ENCODE assay signal across 8 mouse cellular contexts in the genomic region with DNA sequence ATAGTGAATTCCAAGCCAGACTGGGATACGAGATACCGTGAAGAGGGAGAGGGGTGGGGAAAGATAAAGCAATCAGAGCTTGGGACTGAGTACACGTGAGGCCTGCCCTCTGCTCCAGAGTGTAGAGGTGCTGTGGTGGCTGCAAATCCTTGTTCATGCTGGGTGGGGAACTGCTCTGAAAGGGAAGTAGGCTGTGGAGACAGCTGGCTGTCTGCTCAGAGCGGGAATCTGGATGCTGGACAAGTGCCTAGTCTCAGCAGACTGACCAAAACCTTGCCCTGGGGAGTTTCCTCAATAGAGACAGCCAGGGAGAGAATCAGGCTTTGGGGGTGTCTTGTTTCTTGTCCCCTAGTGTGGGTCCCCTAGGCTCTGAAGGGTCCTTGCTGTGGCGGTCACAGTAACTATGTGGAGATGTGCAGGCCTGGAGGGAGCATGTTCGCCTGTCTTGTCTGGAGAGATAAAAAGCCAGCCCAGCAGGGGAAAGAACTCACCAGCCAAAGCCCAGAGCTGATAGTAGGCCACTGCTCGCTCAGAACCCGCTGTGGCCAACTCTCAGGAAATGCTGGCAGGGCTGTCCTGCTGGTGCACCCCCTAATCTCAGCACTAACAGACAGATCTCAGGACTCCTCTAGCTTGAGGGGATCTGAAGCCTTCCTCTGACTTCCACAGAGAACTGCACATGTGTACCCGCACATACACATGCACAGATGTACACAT. TPM values are rescaled to one million over a fixed set of nuclear protein-coding genes. Genes with fewer than 3 reads are reported as not detected.
DNase-seq lines count a peak whose midpoint lies in the region; ATAC-seq and TF ChIP-seq lines count a peak whose summit lies in the region.

No protein-coding gene starts in this region.

- no peak for TF ChIP-seq CTCF in kidney, adult 2 months (conservative IDR thresholded peaks at IDR 0.05; ENCODE audit: insufficient read depth, insufficient read length, low read depth, low read length)

- no peak overlapping the region for H3K4me2 ChIP-seq in embryonic facial prominence, embryonic 12.5 days (replicated peaks)

- 0 out of 2 replicates have a peak overlapping the region, but pooled peaks have one; percentile 15 for H3K9ac ChIP-seq in embryonic facial prominence, embryonic 12.5 days
- peak overlapping the region; percentile 14; the same call in 1 of the 2 replicates for H3K9ac ChIP-seq in ES-E14 (ENCODE audit: insufficient read depth, low read depth, low read length, poor library complexity, severe bottlenecking)

- H3K9me3 ChIP-seq in embryonic facial prominence, embryonic 12.5 days = no peaks in the 10 kb centered on the region
- H3K9me3 ChIP-seq in embryonic facial prominence, embryonic 10.5 days = no peaks in the 10 kb centered on the region
- no peaks in the 10 kb centered on the region for H3K9me3 ChIP-seq in ES-E14 (ENCODE audit: control insufficient read depth, insufficient read depth, low read depth, low read length)

- H3K4me3 ChIP-seq in embryonic facial prominence, embryonic 12.5 days = no peak overlapping the region
- H3K4me3 ChIP-seq in embryonic facial prominence, embryonic 10.5 days = no peak overlapping the region
- no peak overlapping the region for H3K4me3 ChIP-seq in ES-E14 (ENCODE audit: insufficient read depth in 1 of 2, low read depth in 1 of 2, low read length in 2 of 2, poor library complexity in 1 of 2, severe bottlenecking in 1 of 2)
- no peak overlapping the region for H3K4me3 ChIP-seq in kidney, adult 2 months (ENCODE audit: insufficient read depth, low read depth, low read length)

- DNase-seq in embryonic facial prominence, embryonic 10.5 days (ENCODE audit: low spot score) = no peak
- no peak for DNase-seq in ES-E14 (ENCODE audit: low read depth, low spot score)
- peak; percentile 74 to 84 for DNase-seq in heart, adult 18-20 months
- peak; percentile 78 for DNase-seq in kidney, adult 2 months
- DNase-seq in lung, postnatal 4 days = peak; percentile 58 to 67
- no peak for DNase-seq in thymus, postnatal 25 days
- no peak for DNase-seq in natural killer cell, adult 2 months (ENCODE audit: low spot score in 2 of 2)

- no peaks in the 10 kb centered on the region for H3K27me3 ChIP-seq in embryonic facial prominence, embryonic 12.5 days
- H3K27me3 ChIP-seq in embryonic facial prominence, embryonic 10.5 days (replicated peaks; ENCODE audit: low read depth, poor library complexity, severe bottlenecking) = no peaks in the 10 kb centered on the region
- H3K27me3 ChIP-seq in kidney, adult 2 months (replicated peaks; ENCODE audit: control insufficient read depth, insufficient read depth, low read length) = no peaks in the 10 kb centered on the region

- WGBS in embryonic facial prominence, embryonic 12.5 days = 54% methylated on average over 9 of the region's 9 CpGs
- 59% methylated on average over 9 of the region's 9 CpGs for WGBS in embryonic facial prominence, embryonic 10.5 days
- WGBS in kidney, adult 2 months = 37% methylated on average over 9 of the region's 9 CpGs

- TF ChIP-seq POLR2A in kidney, adult 2 months (IDR thresholded peaks at IDR 0.05; ENCODE audit: low read depth, low read length) = no peak

- H3K36me3 ChIP-seq in embryonic facial prominence, embryonic 12.5 days = no peaks in the 10 kb centered on the region
- H3K36me3 ChIP-seq in embryonic facial prominence, embryonic 10.5 days (replicated peaks) = peaks cover 2% of the 10 kb centered on the region
- H3K36me3 ChIP-seq in ES-E14 (ENCODE audit: control insufficient read depth, insufficient read depth, low read length, poor library complexity, severe bottlenecking) = no peaks in the 10 kb centered on the region
- H3K36me3 ChIP-seq in kidney, adult 2 months (ENCODE audit: control insufficient read depth, insufficient read depth, low read length) = no peaks in the 10 kb centered on the region

- peaks cover 39% of the 10 kb centered on the region for H3K4me1 ChIP-seq in embryonic facial prominence, embryonic 12.5 days
- peaks cover 58% of the 10 kb centered on the region for H3K4me1 ChIP-seq in embryonic facial prominence, embryonic 10.5 days
- peaks cover 7 to 16% of the 10 kb centered on the region in 2 experiments for H3K4me1 ChIP-seq in ES-E14 (ENCODE audit: control insufficient read depth in 2 of 2, insufficient read depth in 2 of 2, low read length in 2 of 2, poor library complexity in 1 of 2)
- peaks cover 61% of the 10 kb centered on the region for H3K4me1 ChIP-seq in kidney, adult 2 months (ENCODE audit: control insufficient read depth, insufficient read depth, low read length)

- ATAC-seq in embryonic facial prominence, embryonic 12.5 days (ENCODE audit: insufficient number of reproducible peaks, insufficient read depth, low FRiP score, low TSS enrichment) = no peak

- in situ Hi-C loops in ES-E14 (cut with MboI; ENCODE audit: low sequenced_read_pairs in 2 of 2, unreplicated experiment in 2 of 2) = no loop called here

- peak overlapping the region; percentile 9; the same call in 1 of the 2 replicates for H3K27ac ChIP-seq in embryonic facial prominence, embryonic 12.5 days
- no peak overlapping the region for H3K27ac ChIP-seq in embryonic facial prominence, embryonic 10.5 days (replicated peaks)
- no peak overlapping the region for H3K27ac ChIP-seq in ES-E14 (ENCODE audit: insufficient read depth, low read depth, low read length, poor library complexity, severe bottlenecking)
- peak overlapping the region; percentile 99 for H3K27ac ChIP-seq in kidney, adult 2 months (ENCODE audit: insufficient read depth, low read depth, low read length)

TF ChIP-seq in ES-E14, 5 proteins besides CTCF, POLR2A, EP300 and RAD21:
- no peak for TF ChIP-seq HCFC1 (IDR thresholded peaks at IDR 0.05; ENCODE audit: borderline replicate concordance, insufficient read depth, low read length)
TF ChIP-seq in ES-E14: peak in this region for 0.

RNA-seq across cellular contexts. Expression of a gene that starts 3.2 kb away (rescaled TPM):
- 117 and 129 TPM in 2 replicates for polyA plus RNA-seq in embryonic facial prominence, embryonic 12.5 days (2016; fragmentation: Nextera tagmentation; extraction: Ambion mirVana)
- polyA plus RNA-seq in embryonic facial prominence, embryonic 10.5 days (2016; fragmentation: Nextera tagmentation; extraction: Ambion mirVana) = 156 and 161 TPM in 2 replicates
- total RNA-seq in ES-E14 (2012; rRNA removed) = 77.5 and 89.3 TPM in 2 replicates
- 1 to 10 TPM; 1.4 to 1.7 TPM for total RNA-seq in heart, adult 18-20 months (2021)
- 15.5 and 15.8 TPM in 2 replicates for polyA plus RNA-seq in kidney, adult 2 months (2012; rRNA removed)

RNA-seq across cellular contexts. Expression of a gene that starts 3.3 kb away (rescaled TPM):
- polyA plus RNA-seq in embryonic facial prominence, embryonic 12.5 days (2016; fragmentation: Nextera tagmentation; extraction: Ambion mirVana) = 4.3 and 4.9 TPM in 2 replicates
- polyA plus RNA-seq in embryonic facial prominence, embryonic 10.5 days (2016; fragmentation: Nextera tagmentation; extraction: Ambion mirVana) = 3.5 and 4.8 TPM in 2 replicates
- total RNA-seq in ES-E14 (2012; rRNA removed) = 1.8 and 2.4 TPM in 2 replicates
- 1 to 10 TPM; 3.9 to 5.5 TPM for total RNA-seq in heart, adult 18-20 months (2021)
- 85.6 and 89.7 TPM in 2 replicates for polyA plus RNA-seq in kidney, adult 2 months (2012; rRNA removed)

RNA-seq across cellular contexts. Expression of a gene that starts 19.6 kb away (rescaled TPM):
- 0.54 and 1.3 TPM in 2 replicates for polyA plus RNA-seq in embryonic facial prominence, embryonic 12.5 days (2016; fragmentation: Nextera tagmentation; extraction: Ambion mirVana)
- polyA plus RNA-seq in embryonic facial prominence, embryonic 10.5 days (2016; fragmentation: Nextera tagmentation; extraction: Ambion mirVana) = 0.28 and 0.41 TPM in 2 replicates
- 0.40 and 0.42 TPM in 2 replicates for total RNA-seq in ES-E14 (2012; rRNA removed)
- 1 to 10 TPM in 1 of 2 experiments, under 1 TPM in 1; 0.87 to 1.4 TPM for total RNA-seq in heart, adult 18-20 months (2021)
- 0.18 and 0.22 TPM in 2 replicates for polyA plus RNA-seq in kidney, adult 2 months (2012; rRNA removed)

RNA-seq across cellular contexts. Expression of a gene that starts 19.6 kb away (rescaled TPM):
- 29.6 and 31.0 TPM in 2 replicates for polyA plus RNA-seq in embryonic facial prominence, embryonic 12.5 days (2016; fragmentation: Nextera tagmentation; extraction: Ambion mirVana)
- 27.7 and 29.9 TPM in 2 replicates for polyA plus RNA-seq in embryonic facial prominence, embryonic 10.5 days (2016; fragmentation: Nextera tagmentation; extraction: Ambion mirVana)
- 69.6 and 98.0 TPM in 2 replicates for total RNA-seq in ES-E14 (2012; rRNA removed)
- total RNA-seq in heart, adult 18-20 months (2021) = 100 to 1,000 TPM; 112 TPM
- polyA plus RNA-seq in kidney, adult 2 months (2012; rRNA removed) = 150 and 155 TPM in 2 replicates

RNA-seq across cellular contexts. Expression of a gene that starts 20.0 kb away (rescaled TPM):
- 312 and 318 TPM in 2 replicates for polyA plus RNA-seq in embryonic facial prominence, embryonic 12.5 days (2016; fragmentation: Nextera tagmentation; extraction: Ambion mirVana)
- polyA plus RNA-seq in embryonic facial prominence, embryonic 10.5 days (2016; fragmentation: Nextera tagmentation; extraction: Ambion mirVana) = 405 and 416 TPM in 2 replicates
- 125 and 166 TPM in 2 replicates for total RNA-seq in ES-E14 (2012; rRNA removed)
- under 1 TPM; 0.23 to 0.84 TPM for total RNA-seq in heart, adult 18-20 months (2021)
- polyA plus RNA-seq in kidney, adult 2 months (2012; rRNA removed) = 0.75 and 1.3 TPM in 2 replicates

Comparison
In these comparisons a context has a peak if more than half of its experiments do, and no peak if none do; other contexts are left out.
1. H3K27ac ChIP-seq: peak in embryonic facial prominence, embryonic 12.5 days (single experiment) and kidney, adult 2 months (single experiment); none in embryonic facial prominence, embryonic 10.5 days (single experiment) and ES-E14 (single experiment).
2. DNase-seq: peak in heart, adult 18-20 months (2 of 2), kidney, adult 2 months (single experiment) and lung, postnatal 4 days (2 of 2); none in embryonic facial prominence, embryonic 10.5 days (single experiment), ES-E14 (single experiment), thymus, postnatal 25 days (single experiment) and natural killer cell, adult 2 months (0 of 2).
3. RNA of a gene that starts 3.3 kb away (polyA plus RNA-seq): 85.6 to 89.7 TPM in kidney, adult 2 months; 4.3 to 4.9 TPM in embryonic facial prominence, embryonic 12.5 days and 3.5 to 4.8 TPM in embryonic facial prominence, embryonic 10.5 days; every median in the first group is over 10 times any median in the second.